Mouse (Mus musculus): ENCODE results near the gene Rragc. TPM values are rescaled to one million over a fixed set of nuclear protein-coding genes. Genes with fewer than 3 reads are reported as not detected.
"Not testable (repeated sequence)": the region's sequence is repeated elsewhere in the genome, so short reads cannot be mapped to it uniquely, and the experiment has no call there.

Rragc gene
- 28.4 and 45.4 TPM in 2 replicates for total RNA-seq (2014; fragmentation: Nextera tagmentation)
- total RNA-seq (2017): 21.4 and 55.9 TPM in 2 replicates

DNA sequence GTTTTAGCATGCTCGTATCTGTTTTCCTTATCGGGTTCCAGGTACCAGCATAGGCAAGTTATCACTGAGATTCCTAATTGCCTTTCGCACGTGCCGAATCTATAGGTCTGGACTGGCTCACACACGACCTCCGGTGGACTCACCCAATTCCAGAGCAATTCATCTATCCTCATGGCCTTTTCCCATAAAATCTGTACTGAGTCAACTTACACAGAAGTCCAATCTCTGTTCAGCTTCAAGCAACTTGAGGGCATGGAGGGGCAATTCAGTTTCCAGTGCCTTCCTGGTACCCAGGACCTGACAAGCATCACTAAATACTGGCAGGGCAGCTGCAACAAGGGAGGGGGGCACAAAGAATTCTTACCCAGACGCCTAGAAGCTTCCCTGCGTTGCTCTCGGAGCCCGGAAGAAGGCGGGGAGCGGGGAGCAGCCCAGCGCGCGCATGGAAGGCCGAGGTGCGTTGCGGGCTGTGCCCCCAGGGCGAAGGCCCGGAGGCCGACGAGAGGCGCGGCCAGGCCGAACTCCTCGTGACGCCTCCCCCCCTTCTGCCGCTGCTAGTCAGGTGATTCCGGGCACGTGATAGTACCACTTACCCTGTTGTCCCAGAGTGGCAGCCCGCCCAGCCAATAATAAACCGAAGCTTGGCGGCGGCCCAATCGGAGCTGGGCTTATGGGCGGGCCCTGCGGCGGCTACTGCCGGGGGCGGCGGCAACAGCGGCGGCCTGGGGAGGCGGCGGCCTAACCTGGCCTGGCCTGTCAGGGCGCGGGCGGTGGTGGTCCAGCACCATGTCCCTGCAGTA is at the start of gene Rragc:
TSS of gene Rragc (plus strand) at position 699 of the 800 bp plus-strand sequence.
- peak; percentile 97 for ATAC-seq (replicated peaks; ENCODE audit: low FRiP score, low TSS enrichment, poor library complexity, severe bottlenecking)

DNA sequence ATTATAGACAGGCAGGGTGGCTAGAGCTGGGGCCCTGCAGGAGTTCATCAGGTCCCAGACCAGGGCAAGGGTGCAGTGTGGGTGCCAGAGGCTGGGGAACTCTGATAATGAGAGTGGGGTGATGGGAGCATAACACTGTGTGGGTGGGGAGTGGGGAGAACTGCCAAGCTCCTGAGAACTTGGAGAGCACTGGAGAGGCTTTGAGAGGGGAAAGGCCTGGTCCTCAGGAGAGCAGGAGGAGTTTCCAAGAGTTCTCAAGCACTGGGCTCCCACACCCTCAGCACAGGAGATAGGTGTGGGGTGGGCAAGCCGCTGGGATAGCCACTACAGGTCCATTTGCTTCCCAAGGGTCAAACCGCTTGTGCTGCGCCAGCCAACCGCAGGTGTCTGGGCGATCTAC is 23.5 kb upstream of the Rragc start:
- no peak for ATAC-seq (replicated peaks; ENCODE audit: low FRiP score, low TSS enrichment, poor library complexity, severe bottlenecking)

DNA sequence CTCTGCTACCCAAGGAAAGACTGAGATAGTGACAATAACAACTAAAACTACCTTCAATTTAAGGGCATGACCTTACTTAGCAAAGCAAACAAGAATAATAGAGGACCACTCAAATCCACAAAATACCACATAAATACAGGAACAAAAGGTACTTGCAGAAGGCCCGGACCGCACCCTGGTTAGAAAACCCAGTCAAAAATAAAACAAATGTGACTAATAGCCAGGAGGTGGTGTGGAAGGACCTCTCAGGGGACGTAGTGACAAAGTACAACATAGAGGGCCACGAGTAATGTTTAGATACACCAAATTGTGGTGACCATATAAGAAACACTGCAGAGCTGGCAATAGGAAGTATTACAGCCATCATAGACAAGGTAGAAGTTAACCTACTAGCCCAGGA is 23.0 kb upstream of the Rragc start:
- no peak for ATAC-seq (replicated peaks; ENCODE audit: low FRiP score, low TSS enrichment, poor library complexity, severe bottlenecking)

DNA sequence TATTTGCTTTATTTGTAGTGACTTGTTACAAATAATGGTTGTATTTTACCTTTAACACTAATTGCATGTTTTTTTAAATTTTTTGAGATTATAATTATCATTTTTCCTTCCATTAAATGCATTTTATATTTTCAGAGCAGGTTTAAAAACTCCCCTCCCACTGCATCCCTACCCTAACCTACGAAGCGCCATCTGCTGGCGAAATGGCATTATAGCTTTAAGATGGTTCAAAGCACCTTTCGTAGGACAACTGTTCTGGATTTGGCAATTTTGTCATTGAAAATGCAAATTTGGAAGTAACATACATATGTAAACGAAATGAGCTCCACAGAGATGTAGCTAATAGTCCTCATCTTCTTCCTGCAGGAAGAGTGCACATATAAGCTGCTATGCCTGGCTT is 18.6 kb upstream of the Rragc start:
- ATAC-seq (replicated peaks; ENCODE audit: low FRiP score, low TSS enrichment, poor library complexity, severe bottlenecking): peak; percentile 69; the same call in 1 of the 2 replicates

DNA sequence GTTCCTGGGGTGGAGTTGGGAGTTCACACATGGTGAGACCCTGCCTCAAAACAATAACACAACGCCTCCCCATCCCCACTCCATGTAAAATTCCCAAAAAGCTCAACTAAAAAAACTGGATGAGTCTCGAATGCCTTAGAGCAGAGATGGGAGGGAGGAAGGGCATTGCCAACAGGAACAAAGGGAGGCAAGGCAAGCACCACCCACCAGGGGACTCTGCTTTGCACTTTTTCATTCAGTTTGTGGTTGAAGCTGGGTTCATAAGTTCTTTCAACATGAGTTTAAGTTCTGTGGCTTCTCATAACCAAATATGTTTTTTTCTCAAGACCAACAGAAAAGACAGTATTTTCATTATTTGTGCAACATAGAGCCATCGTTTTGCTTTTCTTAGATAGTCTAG is 13.8 kb upstream of the Rragc start:
- no peak for ATAC-seq (replicated peaks; ENCODE audit: low FRiP score, low TSS enrichment, poor library complexity, severe bottlenecking)

DNA sequence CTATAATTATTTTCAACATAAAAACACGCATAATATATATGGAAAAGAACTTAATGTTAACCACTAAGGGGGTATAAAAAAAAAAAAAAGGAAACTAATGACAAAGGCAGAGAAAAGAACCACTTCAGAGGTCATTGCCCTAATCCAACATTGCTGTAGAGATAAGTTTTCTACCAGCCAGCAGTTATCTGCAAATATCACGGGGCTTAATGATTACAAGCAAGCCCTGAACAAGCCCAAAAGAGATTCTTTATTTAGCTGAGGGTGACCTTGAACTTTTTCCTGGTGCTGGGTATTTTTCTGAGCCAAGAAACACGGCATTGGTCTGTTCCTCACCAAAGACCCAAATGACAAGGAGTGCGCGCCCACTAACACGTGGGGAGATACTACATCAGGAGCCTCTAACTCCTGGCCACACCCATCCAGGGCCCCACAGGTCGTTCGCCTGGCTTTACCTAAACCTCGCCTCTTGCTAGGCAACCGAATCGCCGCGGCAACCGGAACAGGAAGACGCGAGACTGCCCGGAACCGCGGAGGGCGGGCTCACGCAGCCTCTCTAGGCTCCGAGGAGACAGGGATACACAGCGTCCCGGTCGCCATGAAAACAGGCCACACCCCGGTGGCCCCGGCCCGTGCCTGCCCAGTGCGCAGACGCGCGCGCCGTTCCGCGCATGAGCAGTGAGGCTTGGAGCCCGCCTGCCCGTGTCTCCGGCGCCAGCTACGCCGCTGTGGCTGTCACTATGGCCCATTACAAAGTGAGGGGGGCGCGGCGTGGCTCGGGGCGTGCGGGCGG is 12.7 kb upstream of the Rragc start, which contains the start of gene Mycbp:
TSS of gene Mycbp (plus strand) at position 500 of the 793 bp plus-strand sequence.
- ATAC-seq (replicated peaks; ENCODE audit: low FRiP score, low TSS enrichment, poor library complexity, severe bottlenecking): peak; percentile 98

DNA sequence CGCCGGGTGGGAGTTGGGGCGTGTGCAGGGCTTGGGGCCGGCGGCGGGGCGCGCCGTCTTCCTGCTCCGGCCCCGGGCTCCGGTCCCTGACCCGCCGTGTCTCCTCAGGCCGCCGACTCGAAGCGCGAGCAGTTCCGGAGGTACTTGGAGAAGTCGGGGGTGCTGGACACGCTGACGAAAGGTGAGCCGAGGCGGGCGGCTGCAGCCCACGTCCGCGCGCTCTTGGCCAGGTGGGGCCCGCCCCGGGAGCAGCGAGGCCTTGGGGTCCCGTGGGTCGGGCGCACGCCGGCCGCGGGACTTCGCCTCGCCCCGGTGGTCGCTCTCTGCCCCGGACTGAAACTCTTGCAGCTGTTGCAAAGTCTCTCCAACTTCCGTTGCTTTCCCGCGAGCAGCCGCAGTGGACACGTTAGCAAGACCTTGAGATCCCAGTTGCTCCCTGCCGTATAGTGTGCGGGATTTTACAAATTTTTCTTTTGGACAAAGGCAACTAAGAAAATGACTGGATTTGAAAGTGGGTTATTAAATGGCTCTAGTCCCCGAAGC is 12.0 kb upstream of the Rragc start:
- ATAC-seq (replicated peaks; ENCODE audit: low FRiP score, low TSS enrichment, poor library complexity, severe bottlenecking): no peak

DNA sequence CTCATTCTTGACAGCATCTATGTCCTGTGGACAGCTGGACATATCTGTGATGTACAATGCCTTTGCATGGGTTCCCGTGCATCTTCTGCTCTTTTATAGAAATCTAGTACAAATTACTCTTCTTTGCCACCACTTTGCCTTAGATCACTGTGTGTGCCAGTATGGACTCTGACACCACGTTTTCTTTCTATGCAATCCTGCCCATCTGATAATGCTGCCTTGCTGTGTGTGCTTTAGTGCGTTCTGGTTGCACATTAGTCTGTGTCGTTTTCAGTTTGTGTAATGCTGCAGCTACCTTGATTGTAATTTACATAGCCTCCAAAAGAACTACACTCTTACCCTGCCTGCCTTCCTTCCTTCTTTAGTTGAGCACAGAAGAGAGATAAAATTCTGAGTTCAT is 5.7 kb upstream of the Rragc start:
- ATAC-seq (replicated peaks; ENCODE audit: low FRiP score, low TSS enrichment, poor library complexity, severe bottlenecking): no peak

DNA sequence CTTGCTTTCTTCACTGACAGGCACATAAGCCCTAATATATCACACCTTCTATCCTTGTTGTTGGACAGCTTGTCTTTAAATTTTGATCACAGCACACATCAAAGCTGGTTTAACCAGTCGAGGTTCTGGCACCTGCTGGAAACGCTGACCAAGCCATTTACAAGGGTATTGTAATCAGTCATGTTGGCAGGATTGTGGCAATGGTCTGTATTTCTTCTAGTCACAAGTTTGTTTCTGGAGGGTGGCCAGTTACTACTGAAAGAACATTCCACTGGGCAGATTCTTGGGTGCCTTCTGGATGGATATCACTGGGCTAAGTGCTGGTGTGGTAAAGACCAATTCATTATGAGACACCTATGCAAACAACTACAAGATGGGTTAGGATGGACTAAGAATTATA is 4.8 kb upstream of the Rragc start:
- no peak for ATAC-seq (replicated peaks; ENCODE audit: low FRiP score, low TSS enrichment, poor library complexity, severe bottlenecking)

DNA sequence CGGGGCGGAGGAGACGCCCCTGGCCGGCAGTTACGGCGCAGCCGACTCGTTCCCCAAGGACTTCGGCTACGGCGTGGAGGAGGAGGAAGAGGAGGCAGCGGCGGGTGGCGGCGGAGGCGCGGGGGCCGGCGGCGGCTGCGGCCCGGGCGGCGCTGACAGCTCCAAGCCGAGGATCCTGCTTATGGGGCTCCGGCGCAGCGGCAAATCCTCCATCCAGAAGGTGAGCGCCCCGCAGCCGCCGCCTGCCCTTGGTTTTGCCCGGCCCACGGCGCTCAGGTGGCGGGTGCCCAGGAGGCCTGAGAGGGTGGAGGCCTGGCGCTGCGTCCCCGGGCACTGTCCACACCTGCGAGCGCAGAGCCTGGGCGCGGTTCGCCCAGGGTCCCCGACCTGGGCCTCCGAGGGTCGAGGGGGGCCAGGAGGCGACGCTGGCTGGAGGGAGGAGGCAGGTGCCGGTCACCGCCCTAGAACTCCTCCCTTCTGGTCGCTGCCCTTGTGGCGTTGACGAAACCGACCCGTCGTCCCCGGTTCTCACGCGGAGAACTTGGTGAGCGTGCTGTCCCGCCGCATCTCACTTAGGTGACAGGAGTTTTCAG is 398 bp downstream of the Rragc start, which contains the start of gene 4930535I16Rik:
TSS of gene 4930535I16Rik (minus strand) at position 475 of the 593 bp plus-strand sequence.
- ATAC-seq (replicated peaks; ENCODE audit: low FRiP score, low TSS enrichment, poor library complexity, severe bottlenecking): peak; percentile 63

DNA sequence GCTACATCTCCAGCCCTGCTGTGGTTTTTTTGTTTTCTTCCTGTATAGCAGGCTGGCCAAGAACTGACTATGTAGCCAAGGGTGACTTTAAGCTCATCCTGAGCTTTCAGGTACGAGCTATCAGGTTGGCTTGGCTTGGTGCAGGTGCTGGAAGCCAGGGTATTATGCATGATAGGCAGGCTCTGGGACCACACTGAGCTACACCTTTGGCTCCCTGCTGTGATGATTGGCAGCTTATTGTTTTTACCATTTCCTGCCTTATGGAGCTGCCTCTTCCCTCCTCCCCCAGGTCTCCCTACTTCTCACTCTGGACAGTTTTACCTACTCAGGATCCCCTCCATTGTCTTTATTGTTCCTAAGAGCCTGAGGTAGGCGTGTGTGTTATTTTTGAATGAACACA is 1.6 kb downstream of the Rragc start:
- ATAC-seq (replicated peaks; ENCODE audit: low FRiP score, low TSS enrichment, poor library complexity, severe bottlenecking): no peak

DNA sequence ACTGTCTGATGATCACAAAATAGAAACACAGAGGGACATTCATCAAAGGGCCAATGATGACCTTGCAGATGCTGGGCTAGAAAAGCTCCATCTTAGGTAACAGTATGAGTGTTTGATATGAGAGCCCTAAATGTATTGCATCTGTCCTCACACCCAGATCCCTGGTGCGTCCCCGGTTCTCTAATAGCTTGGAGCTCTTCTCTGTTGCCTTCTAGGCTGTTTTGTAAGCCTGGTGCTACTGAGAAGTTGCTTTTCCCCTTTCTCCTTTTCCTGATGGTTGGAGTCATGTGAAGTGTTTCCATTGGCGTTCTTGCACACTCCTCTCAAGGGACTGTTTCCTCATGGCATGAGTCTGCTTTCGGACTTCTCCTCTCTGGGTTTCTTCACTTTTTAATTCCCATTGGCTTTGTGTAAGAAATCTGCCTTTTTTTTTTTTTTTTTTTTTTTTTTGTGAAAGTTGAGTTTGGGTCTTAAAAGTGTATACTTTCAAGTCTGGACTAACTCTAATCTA is 3.9 kb downstream of the Rragc start:
- ATAC-seq (replicated peaks; ENCODE audit: low FRiP score, low TSS enrichment, poor library complexity, severe bottlenecking): no peak

DNA sequence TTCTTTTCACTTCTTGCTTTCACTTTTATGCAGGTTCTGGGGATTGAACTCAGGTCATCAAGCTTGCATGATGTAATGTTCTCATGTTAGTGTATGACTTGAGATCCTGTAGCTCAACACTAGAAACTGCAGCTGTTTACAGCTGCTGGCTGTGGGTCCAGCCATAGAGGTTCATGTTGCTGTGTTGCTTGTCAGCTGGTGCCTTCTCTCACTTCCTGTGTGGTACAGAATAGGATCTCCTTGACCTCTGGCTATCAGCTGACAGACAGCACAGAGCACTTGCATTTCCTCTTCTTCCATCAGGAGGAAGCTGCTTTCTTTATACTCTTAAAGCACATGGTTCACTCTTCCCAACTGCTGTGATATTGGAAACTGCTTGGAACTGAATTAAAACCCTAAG is 10.7 kb downstream of the Rragc start:
- ATAC-seq (replicated peaks; ENCODE audit: low FRiP score, low TSS enrichment, poor library complexity, severe bottlenecking): no peak

DNA sequence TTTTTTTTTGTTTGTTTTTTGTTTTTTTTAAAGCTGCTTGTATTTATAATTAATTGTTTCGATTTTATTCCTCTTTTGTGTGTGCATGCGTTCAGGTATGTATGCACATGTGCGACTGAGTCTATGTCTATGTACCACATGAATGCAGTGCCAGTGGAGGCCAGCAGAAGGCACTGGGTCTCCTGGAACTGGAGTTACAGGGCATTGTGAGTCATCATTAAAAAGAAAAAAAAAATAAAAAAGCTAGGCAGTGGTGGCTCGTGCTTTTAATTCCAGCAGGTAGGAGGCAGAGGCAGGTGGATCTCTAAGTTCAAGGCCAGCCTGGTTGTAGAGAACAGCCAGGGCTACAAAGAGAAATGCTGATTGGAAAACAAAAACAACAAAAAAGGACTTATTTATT is 12.7 kb downstream of the Rragc start:
- ATAC-seq (replicated peaks; ENCODE audit: low FRiP score, low TSS enrichment, poor library complexity, severe bottlenecking): no peak

DNA sequence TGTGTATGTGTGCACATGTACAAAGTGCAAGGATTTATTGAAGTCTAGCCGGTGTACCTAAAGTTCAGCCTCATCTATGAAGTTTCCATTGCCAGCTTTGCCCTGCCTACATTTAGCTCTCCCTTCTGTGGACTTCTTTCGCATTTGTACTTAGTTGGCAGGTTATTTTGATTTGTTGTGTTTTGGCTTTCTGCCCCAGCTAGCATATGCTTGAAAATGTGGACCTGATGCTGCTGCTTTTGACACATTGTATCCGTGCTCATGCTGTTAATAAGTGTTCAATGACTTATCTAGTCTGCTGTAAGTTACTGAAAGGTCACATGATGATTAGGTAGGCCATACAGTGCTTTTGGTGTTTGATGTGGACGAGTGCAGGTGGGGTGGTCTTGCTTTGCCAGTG is 17.1 kb downstream of the Rragc start:
- no peak for ATAC-seq (replicated peaks; ENCODE audit: low FRiP score, low TSS enrichment, poor library complexity, severe bottlenecking)

DNA sequence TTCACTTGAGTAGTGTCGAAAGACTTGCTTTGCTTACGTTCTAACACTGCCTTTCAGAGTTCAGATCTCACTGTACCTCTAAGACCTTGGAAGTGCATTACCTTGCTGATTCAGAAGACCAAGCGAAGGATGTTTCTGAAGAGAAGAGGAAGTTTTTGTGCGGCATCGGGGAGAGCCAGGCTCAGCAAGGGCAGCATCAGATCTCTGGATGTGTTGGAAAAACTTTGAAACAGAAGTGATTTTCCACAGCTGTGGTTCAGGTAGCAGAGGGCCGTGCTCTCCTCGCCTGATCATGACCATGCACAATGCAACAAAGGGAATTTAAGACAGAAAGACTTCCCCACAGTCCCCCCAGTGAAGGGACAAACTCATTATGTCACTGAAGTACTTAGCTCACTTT is 18.8 kb downstream of the Rragc start:
- ATAC-seq (replicated peaks; ENCODE audit: low FRiP score, low TSS enrichment, poor library complexity, severe bottlenecking): no peak

DNA sequence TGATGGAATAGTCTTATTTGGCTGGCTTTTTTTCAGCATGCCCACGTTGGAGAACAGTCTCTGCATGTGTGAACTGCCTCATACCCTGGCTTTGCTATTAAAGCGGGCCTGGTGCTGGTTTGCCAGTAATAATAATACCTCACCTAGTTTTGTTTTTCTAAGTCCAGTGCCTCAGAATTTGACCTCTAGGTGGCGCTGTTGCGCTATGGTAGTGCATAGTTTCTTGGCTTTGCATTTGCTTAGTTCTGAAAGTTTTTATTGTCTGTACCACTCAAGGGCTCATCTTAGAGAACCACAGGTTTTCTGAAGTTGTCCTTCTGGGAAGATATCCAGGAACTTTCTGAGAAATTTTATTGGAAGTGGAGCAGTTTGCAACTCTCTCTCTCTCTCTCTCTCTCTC is 22.6 kb downstream of the Rragc start:
- peak; percentile 78 for ATAC-seq (replicated peaks; ENCODE audit: low FRiP score, low TSS enrichment, poor library complexity, severe bottlenecking)

DNA sequence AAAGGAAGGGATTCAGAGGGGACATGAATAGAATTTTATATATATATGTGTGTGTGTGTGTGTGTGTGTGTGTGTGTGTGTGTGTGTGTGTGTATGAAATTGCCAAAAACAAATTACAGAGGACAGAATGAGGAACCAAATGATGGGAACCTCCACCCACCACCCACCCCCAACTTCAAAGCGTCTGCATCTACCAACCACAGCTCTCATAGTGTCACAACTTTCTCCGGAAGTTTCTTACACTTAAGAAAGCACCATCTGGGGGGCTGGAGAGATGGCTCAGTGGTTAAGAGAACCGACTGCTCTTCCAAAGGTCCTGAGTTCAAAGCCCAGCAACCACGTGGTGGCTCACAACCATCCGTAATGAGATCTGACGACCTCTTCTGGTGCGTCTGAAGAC is 23.6 kb downstream of the Rragc start:
- not testable (repeated sequence) for ATAC-seq (replicated peaks; ENCODE audit: low FRiP score, low TSS enrichment, poor library complexity, severe bottlenecking)

DNA sequence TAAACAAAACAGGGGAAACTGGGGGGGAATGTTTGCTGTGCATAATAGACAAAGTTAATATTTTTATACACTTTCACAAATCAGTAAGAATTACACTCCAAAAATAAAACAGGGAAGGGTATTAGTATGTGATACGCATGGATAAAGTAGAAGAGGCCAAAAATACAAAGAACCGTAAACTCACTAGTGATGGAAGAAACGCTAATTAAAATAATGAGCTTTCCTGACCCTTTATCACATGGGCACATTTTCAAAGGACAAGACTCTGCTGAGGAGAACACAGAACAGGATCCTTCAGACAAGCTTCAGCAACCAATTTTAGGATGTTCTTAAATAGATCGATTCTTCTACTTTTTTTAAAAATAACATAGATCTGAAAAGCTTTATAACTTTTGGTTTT is 29.5 kb downstream of the Rragc start:
- ATAC-seq (replicated peaks; ENCODE audit: low FRiP score, low TSS enrichment, poor library complexity, severe bottlenecking): no peak

DNA sequence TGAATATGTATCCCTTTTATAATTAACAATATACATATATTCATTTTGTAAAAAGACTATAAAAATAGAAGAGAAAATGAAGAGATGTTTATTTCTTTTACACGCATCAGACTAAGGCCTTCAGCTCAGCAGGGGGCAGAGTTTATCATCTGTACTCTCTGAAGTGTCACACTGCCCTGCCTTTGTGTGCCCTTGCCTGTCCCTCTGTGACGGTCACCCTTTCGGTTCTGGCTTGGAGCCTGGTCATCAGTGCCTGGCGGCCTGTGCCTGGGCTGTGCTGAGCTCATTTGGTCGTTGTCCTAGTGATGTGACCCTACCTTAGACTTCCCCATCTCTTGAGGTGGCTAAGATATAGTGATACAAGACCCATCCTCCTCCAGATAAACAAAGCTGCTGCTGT is 29.9 kb downstream of the Rragc start:
- ATAC-seq (replicated peaks; ENCODE audit: low FRiP score, low TSS enrichment, poor library complexity, severe bottlenecking): no peak
